Mouse (Mus musculus) thymus, postnatal 25 days (tissue): ENCODE measurements at regions not wholly inside any gene's neighbourhood (a gene's known extent, or its start where the extent isn't known, plus 50 kb on each side); places are given as distances from the start of the nearest gene placed in this dataset.

Source experiments
- DNase-seq: peaks from one replicate; pipeline ENCODE4 v3.0.0; 2022

- no peak for DNase-seq
Observed at GRCm38 (mm10) chr12:73491370-73491769, 54.8 kb downstream of the Tmem30b start.

GRCm38 (mm10) chr12:73482858-73483257, 63.3 kb downstream of the Tmem30b start:
- DNase-seq, result no peak

GRCm38 (mm10) chr12:73482275-73482674, 63.9 kb downstream of the Tmem30b start:
- no peak for DNase-seq

- no peak for DNase-seq
Observed at GRCm38 (mm10) chr12:73481705-73482104, 64.5 kb downstream of the Tmem30b start.

- no peak for DNase-seq
Observed at GRCm38 (mm10) chr12:73481165-73481564, 65.0 kb downstream of the Tmem30b start.

GRCm38 (mm10) chr12:73480610-73480971, 65.6 kb downstream of the Tmem30b start:
- no peak for DNase-seq

- DNase-seq, result no peak
Observed at GRCm38 (mm10) chr12:73479932-73480609, 66.1 kb downstream of the Tmem30b start.

GRCm38 (mm10) chr12:73478641-73479040, 67.6 kb downstream of the Tmem30b start:
- no peak for DNase-seq

GRCm38 (mm10) chr12:73476421-73476858, 69.8 kb downstream of the Tmem30b start:
- DNase-seq, result no peak

GRCm38 (mm10) chr12:73475774-73476173, 70.4 kb downstream of the Tmem30b start:
- no peak for DNase-seq

GRCm38 (mm10) chr12:73475020-73475419, 71.2 kb downstream of the Tmem30b start:
- no peak for DNase-seq

- no peak for DNase-seq
Observed at GRCm38 (mm10) chr12:73473111-73473510, 73.1 kb downstream of the Tmem30b start.

GRCm38 (mm10) chr12:73471966-73472365, 74.2 kb downstream of the Tmem30b start:
- no peak for DNase-seq

GRCm38 (mm10) chr12:73466484-73466883, 79.7 kb downstream of the Tmem30b start:
- no peak for DNase-seq

- no peak for DNase-seq
Observed at GRCm38 (mm10) chr12:73465975-73466374, 80.2 kb downstream of the Tmem30b start.

- DNase-seq, result no peak
Observed at GRCm38 (mm10) chr12:73464311-73464710, 81.9 kb downstream of the Tmem30b start.

- no peak for DNase-seq
Observed at GRCm38 (mm10) chr12:73462091-73462490, 84.1 kb downstream of the Tmem30b start.

GRCm38 (mm10) chr12:73460291-73460761, 85.9 kb downstream of the Tmem30b start:
- DNase-seq, result no peak

- no peak for DNase-seq
Observed at GRCm38 (mm10) chr12:73451257-73451656, 94.9 kb downstream of the Tmem30b start.

GRCm38 (mm10) chr12:73450541-73450940, 95.7 kb downstream of the Tmem30b start:
- DNase-seq, result no peak

GRCm38 (mm10) chr12:73449911-73450520, 96.2 kb downstream of the Tmem30b start:
- DNase-seq, result peak; percentile 65

- peak; percentile 33 for DNase-seq
Observed at GRCm38 (mm10) chr12:73449069-73449468, 97.1 kb downstream of the Tmem30b start.

- no peak for DNase-seq
Observed at GRCm38 (mm10) chr12:73448388-73448965, 97.7 kb downstream of the Tmem30b start.

GRCm38 (mm10) chr12:73447172-73447571, 99.0 kb downstream of the Tmem30b start:
- DNase-seq, result no peak
